Mouse (Mus musculus): Measurements from ENCODE around the gene Nf1. TPM values are rescaled to one million over a fixed set of nuclear protein-coding genes. Genes with fewer than 3 reads are reported as not detected.

Gene Nf1
- polyA plus RNA-seq, 1 experiment from 2014 or later: 9.6 TPM

DNA sequence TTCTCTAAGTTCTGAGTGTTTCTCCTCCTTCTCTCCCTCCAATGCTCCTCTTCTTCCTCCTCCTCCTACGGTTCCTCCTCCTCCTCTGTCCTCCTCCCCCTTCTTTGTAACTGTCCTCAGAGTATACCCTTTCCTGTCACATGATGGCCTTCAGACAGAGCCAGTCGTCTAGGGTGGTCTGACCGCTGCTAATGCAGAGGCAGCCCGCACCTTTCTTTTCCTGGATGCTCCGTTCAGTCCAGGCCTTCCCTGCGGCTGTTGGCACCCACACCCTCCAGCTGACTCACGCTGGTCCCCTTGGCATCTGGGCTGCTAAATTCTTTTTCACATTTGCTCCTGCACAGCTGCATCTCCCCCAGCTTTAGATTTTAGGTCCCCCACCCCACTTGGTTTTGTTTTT, 33.0 kb upstream of the Nf1 start:
- Histone ChIP-seq H3K27me3 (no peaks in the 10 kb centered on the region), H3K4me3 (no peak overlapping the region), H3K36me3 (no peaks in the 10 kb centered on the region), H3K9me3 (no peaks in the 10 kb centered on the region), H3K9ac (replicated peaks) (no peak overlapping the region), H3K4me2 (replicated peaks) (no peak overlapping the region), H3K27ac (replicated peaks) (peak overlapping the region; percentile 66), H3K4me1 (peaks cover 21% of the 10 kb centered on the region)
- WGBS: 34% methylated on average over 7 of the region's 7 CpGs
- ATAC-seq (ENCODE audit: low FRiP score, low read depth): no peak

DNA sequence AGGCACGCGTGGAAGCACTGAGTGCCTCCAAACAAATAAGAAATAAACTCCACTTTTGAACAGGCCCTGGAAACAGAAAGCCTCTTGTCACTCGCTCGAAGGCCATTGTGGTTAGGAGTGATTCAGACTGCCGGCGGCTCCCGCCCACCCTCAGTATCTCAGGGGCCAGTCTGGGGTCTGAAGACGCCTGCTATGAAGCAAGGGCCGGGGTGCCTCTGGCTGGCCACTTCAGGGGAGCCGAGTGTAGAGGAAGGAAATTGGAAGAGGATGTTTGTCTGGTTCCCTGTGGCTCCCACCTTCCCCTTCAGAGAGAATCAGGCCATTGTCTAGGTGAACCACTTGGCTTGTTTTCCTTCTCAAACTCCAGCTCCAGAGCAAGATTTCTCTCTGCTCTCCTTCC, 32.5 kb upstream of the Nf1 start:
- no peak for ATAC-seq (ENCODE audit: low FRiP score, low read depth)
- WGBS: 11% methylated on average over 10 of the region's 10 CpGs
- H3K4me2 ChIP-seq (replicated peaks): 0 out of 2 replicates have a peak overlapping the region, but pooled peaks have one; percentile 4

DNA sequence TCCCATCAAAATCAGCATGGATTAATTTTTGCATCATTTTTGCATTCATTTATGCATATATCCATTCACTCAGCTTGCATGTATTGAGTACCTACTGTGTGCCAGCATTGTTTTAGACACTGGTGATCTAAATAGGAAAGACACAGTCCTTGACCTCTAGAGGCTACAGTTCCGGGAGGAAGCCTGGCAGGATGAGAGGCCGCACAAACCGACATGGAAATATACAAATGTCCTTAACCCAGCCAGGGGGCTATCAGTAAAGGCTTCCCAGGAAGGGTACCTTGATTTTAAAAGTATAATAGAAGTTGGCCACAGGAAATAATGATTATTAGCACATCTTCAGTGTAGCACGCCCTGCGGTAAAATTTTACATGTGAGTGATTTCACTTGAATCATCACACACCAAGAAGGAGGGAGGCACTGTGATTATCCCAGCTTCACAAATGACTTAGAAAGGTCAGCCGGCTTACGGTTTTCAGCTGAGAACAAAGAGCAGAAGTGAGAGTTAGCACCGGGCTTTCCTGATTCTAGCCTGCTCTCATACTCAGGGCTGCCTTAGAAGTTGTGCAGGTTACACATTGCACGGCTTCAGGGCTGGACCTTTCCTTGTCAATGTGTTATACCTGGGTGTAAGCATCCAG, 31.8 kb upstream of the Nf1 start:
- Histone ChIP-seq H3K27ac (replicated peaks) (peak overlapping the region; percentile 66), H3K4me1 (peaks cover 21% of the 10 kb centered on the region)
- no peak for ATAC-seq (ENCODE audit: low FRiP score, low read depth)

More for the DNA sequence above, 32.5 kb upstream of the Nf1 start:
- H3K27me3 ChIP-seq: no peaks in the 10 kb centered on the region
- no peaks in the 10 kb centered on the region for H3K36me3 ChIP-seq
- H3K4me1 ChIP-seq: peaks cover 21% of the 10 kb centered on the region
- no peak overlapping the region for H3K4me3 ChIP-seq
- H3K9me3 ChIP-seq: no peaks in the 10 kb centered on the region
- peak overlapping the region; percentile 66 for H3K27ac ChIP-seq (replicated peaks)
- H3K9ac ChIP-seq (replicated peaks): no peak overlapping the region

DNA sequence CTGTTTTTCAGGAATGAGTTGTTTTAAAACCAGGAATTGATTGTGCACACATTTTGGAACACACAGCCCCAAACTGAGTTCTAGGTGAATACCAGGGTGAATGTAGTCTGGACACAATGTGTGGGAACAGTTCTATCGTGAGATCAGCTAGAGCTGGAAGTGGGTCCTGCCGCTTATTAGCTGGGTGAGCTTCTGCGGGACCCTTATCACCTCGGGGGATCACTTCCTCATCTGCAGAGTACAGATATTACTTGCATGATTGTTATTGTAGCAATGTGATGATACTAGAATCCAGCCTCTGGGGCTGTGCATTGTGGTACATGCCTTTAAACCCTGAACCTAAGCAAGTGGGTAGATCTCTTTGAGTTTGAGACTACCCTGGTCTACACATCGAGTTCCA, 29.0 kb upstream of the Nf1 start:
- ATAC-seq (ENCODE audit: low FRiP score, low read depth): no peak
- H3K4me3 ChIP-seq: no peak overlapping the region
- no peak overlapping the region for H3K9ac ChIP-seq (replicated peaks)
- peaks cover 21% of the 10 kb centered on the region for H3K4me1 ChIP-seq
- no peaks in the 10 kb centered on the region for H3K9me3 ChIP-seq
- H3K36me3 ChIP-seq: no peaks in the 10 kb centered on the region
- no peak overlapping the region for H3K27ac ChIP-seq (replicated peaks)
- no peak overlapping the region for H3K4me2 ChIP-seq (replicated peaks)
- no peaks in the 10 kb centered on the region for H3K27me3 ChIP-seq
- 90% methylated on average over 5 of the region's 5 CpGs for WGBS

More for the DNA sequence above, 31.8 kb upstream of the Nf1 start:
- no peaks in the 10 kb centered on the region for H3K36me3 ChIP-seq
- WGBS: 26% methylated on average over 9 of the region's 9 CpGs
- no peaks in the 10 kb centered on the region for H3K9me3 ChIP-seq
- H3K27me3 ChIP-seq: no peaks in the 10 kb centered on the region
- 0 out of 2 replicates have a peak overlapping the region, but pooled peaks have one; percentile 4 for H3K4me2 ChIP-seq (replicated peaks)
- no peak overlapping the region for H3K9ac ChIP-seq (replicated peaks)
- no peak overlapping the region for H3K4me3 ChIP-seq

DNA sequence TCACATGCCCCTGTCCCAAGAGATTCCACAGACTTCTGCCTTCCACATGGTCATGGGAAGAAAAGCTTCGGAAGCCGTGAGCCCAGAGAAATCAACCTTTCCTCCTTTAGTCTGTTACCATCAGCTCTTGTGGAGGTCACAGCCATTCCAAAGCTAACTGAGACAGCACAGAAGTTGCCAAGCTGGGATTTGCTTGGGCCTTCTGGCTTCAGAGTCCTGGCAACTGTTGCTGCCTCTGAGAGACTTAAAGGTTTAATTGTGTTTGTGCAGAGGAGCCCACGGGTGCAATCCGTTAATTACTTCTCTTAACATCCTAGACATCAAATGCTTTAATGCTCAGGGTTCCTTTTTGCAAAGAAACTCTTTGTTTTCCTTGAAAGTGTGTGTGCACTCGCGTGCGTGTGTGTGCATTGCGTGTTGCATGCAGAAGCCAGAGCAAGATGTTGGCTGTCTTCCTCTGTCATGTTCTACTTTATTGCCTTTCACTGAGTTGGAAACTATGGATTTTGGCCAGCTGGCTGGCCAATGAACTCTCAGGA, 22.6 kb upstream of the Nf1 start:
- Histone ChIP-seq H3K9ac (replicated peaks) (no peak overlapping the region), H3K4me1 (no peaks in the 10 kb centered on the region), H3K9me3 (no peaks in the 10 kb centered on the region), H3K27ac (replicated peaks) (no peak overlapping the region), H3K27me3 (no peaks in the 10 kb centered on the region), H3K4me3 (no peak overlapping the region), H3K36me3 (no peaks in the 10 kb centered on the region), H3K4me2 (replicated peaks) (no peak overlapping the region)
- no peak for ATAC-seq (ENCODE audit: low FRiP score, low read depth)
- WGBS: 80% methylated on average over 8 of the region's 8 CpGs

DNA sequence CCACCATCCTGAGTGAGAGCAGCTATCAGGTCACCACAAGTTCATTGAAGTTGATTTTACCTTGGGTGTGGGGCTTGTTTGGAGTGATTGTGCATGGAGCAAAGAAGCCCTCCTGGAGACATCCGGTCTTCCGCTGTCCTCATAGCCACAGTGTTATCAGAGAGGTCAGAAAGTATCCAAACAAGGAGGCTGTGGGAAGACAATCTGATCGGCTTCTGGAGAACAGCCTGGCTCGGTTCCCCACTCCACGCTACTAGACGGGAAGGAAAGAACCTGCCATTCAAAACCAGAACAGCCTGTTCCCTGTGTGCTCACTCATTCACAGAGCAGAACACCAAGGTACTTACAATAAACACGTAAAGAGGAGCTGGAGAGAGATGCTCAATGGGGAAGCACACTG, 19.7 kb upstream of the Nf1 start:
- Histone ChIP-seq H3K9ac (replicated peaks) (no peak overlapping the region), H3K27ac (replicated peaks) (no peak overlapping the region), H3K4me2 (replicated peaks) (no peak overlapping the region), H3K4me3 (no peak overlapping the region), H3K4me1 (no peaks in the 10 kb centered on the region), H3K9me3 (no peaks in the 10 kb centered on the region), H3K36me3 (no peaks in the 10 kb centered on the region), H3K27me3 (no peaks in the 10 kb centered on the region)
- 85% methylated on average over 7 of the region's 7 CpGs for WGBS
- no peak for ATAC-seq (ENCODE audit: low FRiP score, low read depth)

DNA sequence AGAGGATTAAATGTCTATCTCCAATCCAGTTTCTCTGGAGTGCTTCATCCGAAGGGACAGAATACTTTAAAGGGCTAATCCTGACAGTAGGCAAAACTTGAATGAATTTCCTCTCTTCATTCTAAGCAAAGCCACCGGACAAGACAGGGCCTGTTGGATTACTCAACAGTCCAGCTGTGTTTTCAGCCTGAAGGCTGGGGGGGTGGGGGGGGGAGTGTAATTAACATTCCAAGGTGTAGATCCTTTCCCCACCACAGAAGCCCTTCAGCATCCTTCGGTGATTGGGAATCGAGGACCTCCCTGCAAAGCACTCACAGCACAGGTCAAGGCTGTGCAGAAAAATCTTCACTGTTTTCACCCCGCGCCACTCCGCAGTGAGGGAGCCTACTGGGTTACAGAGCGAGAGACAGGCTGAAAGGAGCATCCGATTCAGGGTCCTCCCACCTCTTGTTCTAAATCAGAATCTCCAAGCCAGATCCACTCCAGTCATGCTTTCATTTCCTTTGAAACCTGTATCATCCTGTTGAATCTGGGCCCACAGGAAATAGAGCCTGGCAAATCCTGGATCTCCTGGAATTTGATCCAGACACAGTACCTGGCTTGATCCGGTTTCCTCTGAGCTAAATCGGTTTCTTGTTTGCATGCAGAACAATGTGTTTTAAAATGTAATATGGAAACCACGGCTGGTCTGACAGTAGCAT, 15.4 kb upstream of the Nf1 start:
- WGBS: 58% methylated on average over 12 of the region's 12 CpGs
- Histone ChIP-seq H3K9ac (replicated peaks) (no peak overlapping the region), H3K27ac (replicated peaks) (no peak overlapping the region), H3K4me2 (replicated peaks) (no peak overlapping the region), H3K4me1 (peaks cover 5% of the 10 kb centered on the region; the same call in 1 of the 2 replicates), H3K27me3 (no peaks in the 10 kb centered on the region), H3K4me3 (no peak overlapping the region), H3K9me3 (no peaks in the 10 kb centered on the region), H3K36me3 (no peaks in the 10 kb centered on the region)
- no peak for ATAC-seq (ENCODE audit: low FRiP score, low read depth)

DNA sequence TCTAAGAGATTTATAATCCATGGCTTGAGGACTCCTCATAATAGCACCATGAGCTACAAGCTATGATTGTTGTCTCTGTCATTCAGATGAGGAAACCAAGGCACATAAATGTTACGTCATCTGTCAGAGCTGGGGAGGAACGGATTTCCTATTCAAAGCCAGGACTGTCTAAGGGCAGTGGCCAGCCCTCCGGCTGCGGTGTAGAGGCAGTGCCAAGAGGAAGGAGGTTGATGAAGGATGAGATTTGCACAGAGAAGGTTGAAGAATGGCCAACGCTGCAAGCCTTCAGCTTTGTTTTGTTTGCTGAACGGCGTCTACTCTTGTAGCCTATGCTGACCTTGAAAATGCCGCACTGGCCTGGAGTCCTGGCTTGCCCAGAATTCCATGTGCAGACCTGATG, 13.8 kb upstream of the Nf1 start:
- 90% methylated on average over 8 of the region's 8 CpGs for WGBS
- Histone ChIP-seq H3K27me3 (no peaks in the 10 kb centered on the region), H3K4me1 (peaks cover 5% of the 10 kb centered on the region; the same call in 1 of the 2 replicates), H3K4me3 (no peak overlapping the region), H3K36me3 (no peaks in the 10 kb centered on the region), H3K9ac (replicated peaks) (no peak overlapping the region), H3K9me3 (no peaks in the 10 kb centered on the region), H3K27ac (replicated peaks) (no peak overlapping the region), H3K4me2 (replicated peaks) (no peak overlapping the region)
- no peak for ATAC-seq (ENCODE audit: low FRiP score, low read depth)

DNA sequence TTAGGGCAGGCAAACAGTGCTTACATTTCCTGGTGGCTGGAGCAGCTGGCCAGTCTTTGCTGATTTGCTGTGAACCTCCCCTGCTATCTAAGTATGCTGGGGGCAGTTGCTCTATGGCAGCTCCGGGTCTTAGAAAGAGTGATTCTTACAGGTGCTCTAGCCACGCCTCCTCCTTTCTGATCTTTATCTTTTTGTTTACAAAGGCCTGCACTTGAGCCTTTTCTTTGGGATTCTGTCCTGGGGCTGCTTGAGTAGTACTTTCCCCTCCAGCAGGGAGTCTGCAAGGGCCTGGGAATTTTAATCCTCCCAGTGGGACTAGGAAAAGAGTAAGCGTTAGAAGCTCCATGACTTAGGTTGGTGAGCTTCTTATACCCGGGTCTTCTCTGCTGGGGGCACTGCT, 12.4 kb upstream of the Nf1 start:
- H3K4me2 ChIP-seq (replicated peaks): no peak overlapping the region
- WGBS: 18% methylated on average over 4 of the region's 4 CpGs
- ATAC-seq (ENCODE audit: low FRiP score, low read depth): no peak
- H3K9ac ChIP-seq (replicated peaks): no peak overlapping the region
- H3K36me3 ChIP-seq: no peaks in the 10 kb centered on the region
- no peaks in the 10 kb centered on the region for H3K27me3 ChIP-seq
- no peaks in the 10 kb centered on the region for H3K9me3 ChIP-seq
- peaks cover 5% of the 10 kb centered on the region; the same call in 1 of the 2 replicates for H3K4me1 ChIP-seq
- no peak overlapping the region for H3K4me3 ChIP-seq
- H3K27ac ChIP-seq (replicated peaks): no peak overlapping the region

DNA sequence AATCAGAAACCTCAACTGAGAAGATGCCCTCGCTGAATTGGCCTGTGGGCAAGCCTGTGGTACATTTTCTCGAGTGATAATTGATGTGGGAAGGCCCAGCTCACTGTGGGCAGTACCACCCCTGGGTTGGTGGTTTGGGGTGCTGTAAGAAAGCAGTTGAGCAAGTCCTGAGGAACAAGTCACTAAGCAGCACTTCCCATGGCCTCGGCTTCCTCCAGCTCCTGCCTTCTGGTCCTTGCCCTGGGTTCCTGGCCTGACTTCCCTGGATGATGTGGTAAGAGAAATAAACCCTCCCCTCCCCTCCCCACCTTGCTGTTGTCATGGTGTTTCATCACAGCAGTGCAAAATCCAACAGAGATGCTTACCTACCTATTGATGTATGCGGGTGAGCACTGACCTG, 11.4 kb upstream of the Nf1 start:
- H3K4me1 ChIP-seq: peaks cover 5% of the 10 kb centered on the region; the same call in 1 of the 2 replicates

DNA sequence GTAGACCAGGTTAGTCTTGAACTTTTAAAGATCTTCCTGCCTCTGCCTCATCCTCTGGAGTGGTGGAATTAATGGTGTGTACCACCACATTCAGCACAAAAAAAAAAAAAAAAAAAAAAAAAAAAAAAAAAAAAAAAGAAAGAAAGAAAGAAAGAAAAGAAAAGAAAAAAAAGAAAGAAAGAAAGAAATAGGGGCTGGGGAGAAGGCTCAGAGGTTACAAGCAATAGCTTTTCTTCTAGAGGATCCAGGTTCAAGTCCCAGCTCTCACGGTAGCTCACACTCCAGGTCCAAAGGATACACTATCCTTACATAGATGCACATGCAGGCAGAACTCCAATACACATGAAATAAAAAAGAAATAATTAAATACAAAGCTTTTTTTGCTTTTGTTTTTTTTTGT, 9.9 kb upstream of the Nf1 start:
- H3K36me3 ChIP-seq: no peaks in the 10 kb centered on the region
- H3K4me1 ChIP-seq: peaks cover 5% of the 10 kb centered on the region; the same call in 1 of the 2 replicates
- no peaks in the 10 kb centered on the region for H3K9me3 ChIP-seq
- ATAC-seq (ENCODE audit: low FRiP score, low read depth): no peak
- H3K4me2 ChIP-seq (replicated peaks): no peak overlapping the region
- H3K27ac ChIP-seq (replicated peaks): no peak overlapping the region
- 94% methylated on average over 1 of the region's 1 CpGs for WGBS
- no peak overlapping the region for H3K9ac ChIP-seq (replicated peaks)
- H3K27me3 ChIP-seq: no peaks in the 10 kb centered on the region
- no peak overlapping the region for H3K4me3 ChIP-seq

More for the DNA sequence above, 11.4 kb upstream of the Nf1 start:
- Histone ChIP-seq H3K4me2 (replicated peaks) (no peak overlapping the region), H3K27me3 (no peaks in the 10 kb centered on the region), H3K36me3 (no peaks in the 10 kb centered on the region), H3K9ac (replicated peaks) (no peak overlapping the region), H3K4me3 (no peak overlapping the region), H3K9me3 (no peaks in the 10 kb centered on the region), H3K27ac (replicated peaks) (no peak overlapping the region)
- WGBS: 98% methylated on average over 4 of the region's 4 CpGs
- no peak for ATAC-seq (ENCODE audit: low FRiP score, low read depth)

DNA sequence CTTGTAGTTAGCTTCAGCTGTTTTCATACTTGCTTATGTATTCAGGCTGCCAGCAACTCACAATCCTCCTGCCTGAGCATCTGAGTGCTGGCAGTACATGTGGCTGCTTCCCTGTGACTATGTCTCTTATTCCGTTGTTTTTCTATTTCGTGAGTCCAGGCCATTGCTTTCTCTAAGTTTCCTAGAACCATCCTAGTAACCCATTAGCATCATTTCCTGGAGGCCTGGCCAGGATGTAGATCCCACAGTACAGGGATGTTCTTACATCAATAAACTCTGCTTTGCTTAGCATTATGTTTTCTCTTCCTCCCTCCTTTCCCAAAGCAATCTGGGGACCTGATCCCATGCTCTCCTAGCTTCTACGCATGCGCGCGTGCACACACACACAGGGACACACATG, 4.4 kb upstream of the Nf1 start:
- WGBS: 94% methylated on average over 6 of the region's 6 CpGs
- Histone ChIP-seq H3K36me3 (no peaks in the 10 kb centered on the region), H3K9me3 (no peaks in the 10 kb centered on the region), H3K27ac (replicated peaks) (no peak overlapping the region), H3K4me1 (peaks cover 6% of the 10 kb centered on the region; the same call in 1 of the 2 replicates), H3K9ac (replicated peaks) (no peak overlapping the region), H3K4me2 (replicated peaks) (no peak overlapping the region), H3K27me3 (0 out of 2 replicates have a peak, but pooled peaks cover 5% of the 10 kb centered on the region), H3K4me3 (no peak overlapping the region)
- ATAC-seq (ENCODE audit: low FRiP score, low read depth): no peak

All from midbrain, embryonic 12.5 days (tissue).